Mouse (Mus musculus) B cell, adult 67 days (primary cell): ENCODE measurements around the gene Snx8. TPM values are rescaled to one million over a fixed set of nuclear protein-coding genes. Genes with fewer than 3 reads are reported as not detected.

Experiments
- total RNA-seq, 2 experiments: library from RNA; stranded (reverse); gene quantifications; 4 replicates each; pipeline ENCODE4 v1.2.4; 2023

The Snx8 gene
- total RNA-seq, result 100 to 1,000 TPM; 191 to 212 TPM

GRCm38 (mm10) chr5:140388588-140389576 is at the start of gene Snx8:
TSS of gene Snx8 (minus strand) at chr5:140389262.

DNA sequence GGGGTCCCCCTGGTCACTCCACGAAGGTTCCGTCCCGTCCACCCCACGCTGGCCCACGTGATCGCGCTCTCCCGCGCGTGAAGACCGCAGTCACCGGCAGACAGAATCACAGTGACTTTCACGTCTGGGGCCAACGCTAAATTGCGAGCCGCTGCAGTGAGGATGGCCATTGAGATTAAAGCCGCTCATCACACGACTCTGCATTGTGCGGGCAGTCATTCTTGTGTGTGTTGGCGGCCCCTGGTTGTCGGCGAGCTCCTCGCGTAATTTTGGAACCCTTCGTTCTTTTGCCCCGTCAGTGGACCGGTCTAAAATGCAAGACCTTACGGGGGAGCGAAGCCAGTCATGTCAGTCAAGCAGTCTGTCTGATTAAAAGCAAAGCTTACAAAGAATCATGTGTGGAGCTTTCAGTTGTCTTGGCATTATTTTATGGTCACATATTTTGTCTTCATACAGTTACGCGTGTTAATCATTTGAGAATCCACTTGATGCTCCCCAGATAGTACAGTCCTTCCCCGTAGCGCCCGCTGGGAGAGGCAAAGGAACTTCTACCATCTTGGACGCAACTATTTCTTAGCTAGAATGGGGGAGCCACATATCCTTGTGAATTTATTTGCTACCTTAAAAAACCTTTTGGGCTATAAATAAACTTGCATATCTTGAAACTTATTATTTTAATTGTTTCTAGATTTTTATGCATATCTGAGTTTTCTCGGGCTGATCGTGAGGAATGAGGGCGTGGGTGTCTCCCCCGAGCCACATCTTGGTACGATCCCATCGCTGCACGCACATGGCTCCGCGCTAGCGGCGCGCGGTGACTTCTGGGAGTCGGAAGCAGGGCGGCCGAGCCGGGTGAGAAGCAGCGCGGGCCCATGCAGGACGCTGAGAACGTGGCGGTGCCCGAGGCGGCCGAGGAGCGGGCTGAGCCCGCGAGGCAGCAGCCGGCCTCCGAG is 29.7 kb upstream of the Snx8 start, which contains the start of gene Eif3b:
Eif3b (plus strand) TSS at position 840 of the 953 bp plus-strand sequence.

GRCm38 (mm10) chr5:140331615-140332512 is 57.2 kb downstream of the Snx8 start, which contains the start of gene Mrm2:
TSS of gene Mrm2 (minus strand) at chr5:140331898.

GRCm38 (mm10) chr5:140321042-140321755 is 67.9 kb downstream of the Snx8 start, which contains the start of the genes Mad1l1 and Nudt1:
TSS of gene Mad1l1 (minus strand) at chr5:140321552.
TSS of gene Nudt1 (plus strand) at chr5:140321656.

Other genes starting within 250 kb of the Snx8 start
- gene Mad1l1, start 67.7 kb downstream of the Snx8 start, total RNA-seq, result 10 to 100 TPM; 24.6 to 30.7 TPM
- 1 to 10 TPM; 6.3 to 7.1 TPM for gene Nudt1, start 67.6 kb downstream of the Snx8 start, total RNA-seq
- gene Mrm2, start 57.4 kb downstream of the Snx8 start, total RNA-seq, result 10 to 100 TPM; 11.0 to 12.1 TPM
- 100 to 1,000 TPM; 123 to 125 TPM for gene Eif3b, start 30.1 kb upstream of the Snx8 start, total RNA-seq
- under 1 TPM in 1 of 2 experiments, not detected in 1; 0.17 TPM for gene Gm4869, start 56.4 kb upstream of the Snx8 start, total RNA-seq
- 10 to 100 TPM; 21.5 to 23.4 TPM for gene Chst12, start 116.3 kb upstream of the Snx8 start, total RNA-seq
- gene Grifin, start 175.8 kb upstream of the Snx8 start, total RNA-seq, result not detected
- gene Lfng, start 218.1 kb upstream of the Snx8 start, total RNA-seq, result 10 to 100 TPM; 38.0 to 46.6 TPM